Mouse (Mus musculus) thymus, adult 2 months (tissue): ENCODE results near the gene Nxph1. TPM values are rescaled to one million over a fixed set of nuclear protein-coding genes. Genes with fewer than 3 reads are reported as not detected.

ENCODE experiments used
- DNase-seq: peaks from one replicate; pipeline ENCODE4 v3.0.0; 2021
- H3K27ac ChIP-seq: fragments of 200-500 bp; 2 replicates; pipeline ENCODE4 v1.5.1; 2012; ENCODE audit warnings: low read length, control low read depth; ENCODE audit not compliant: control insufficient read depth, insufficient read depth
- H3K27me3 ChIP-seq: fragments of 200-500 bp; 2 replicates; pipeline ENCODE4 v1.6.1; 2012; ENCODE audit warnings: mild to moderate bottlenecking, low read length, moderate library complexity, mixed read lengths; ENCODE audit not compliant: control insufficient read depth, insufficient read depth
- H3K36me3 ChIP-seq: fragments of 200-500 bp; 2 replicates; pipeline ENCODE4 v1.6.1; 2012; ENCODE audit warnings: mild to moderate bottlenecking, low read length, moderate library complexity; ENCODE audit not compliant: control insufficient read depth, insufficient read depth
- H3K4me1 ChIP-seq: fragments of 200-500 bp; replicated peaks from 2 replicates; pipeline ENCODE4 v1.6.1; 2012; ENCODE audit warnings: low read length; ENCODE audit not compliant: control insufficient read depth, insufficient read depth
- H3K4me3 ChIP-seq: fragments of 200-500 bp; 2 replicates; pipeline ENCODE4 v1.5.1; 2012; ENCODE audit warnings: mild to moderate bottlenecking, low read length, control low read depth, moderate library complexity; ENCODE audit not compliant: control insufficient read depth, insufficient read depth
- CTCF ChIP-seq: fragments of 200-500 bp; IDR thresholded peaks from 2 replicates; pipeline ENCODE4 v1.5.1; 2012; ENCODE audit warnings: mild to moderate bottlenecking, control low read depth, low read length, moderate library complexity, borderline replicate concordance; ENCODE audit not compliant: control insufficient read depth, poor library complexity, insufficient read depth; ENCODE audit errors: extremely low read depth
- POLR2A ChIP-seq: fragments of 200-500 bp; IDR thresholded peaks from 2 replicates; pipeline ENCODE4 v1.6.1; 2012; ENCODE audit warnings: mild to moderate bottlenecking, low read length, control low read depth, moderate library complexity; ENCODE audit not compliant: control insufficient read depth, poor library complexity, insufficient read depth; ENCODE audit errors: extremely low read depth
- WGBS: fragments of 180-500 bp; shearing (Covaris S2); methylation state at CpG from one replicate; pipeline ENCODE4 v1.1.7; 2018; 5-methylcytosine and 5-hydroxymethylcytosine counted together
- polyA plus RNA-seq: library from polyadenylated mRNA; depleted of rRNA; stranded (reverse); fragments of >200 nt; gene quantifications from 2 replicates; pipeline ENCODE4 v1.2.3, GENCODE M21; 2012

Gene Nxph1
- polyA plus RNA-seq, 1 experiment: 0.11 TPM

DNA sequence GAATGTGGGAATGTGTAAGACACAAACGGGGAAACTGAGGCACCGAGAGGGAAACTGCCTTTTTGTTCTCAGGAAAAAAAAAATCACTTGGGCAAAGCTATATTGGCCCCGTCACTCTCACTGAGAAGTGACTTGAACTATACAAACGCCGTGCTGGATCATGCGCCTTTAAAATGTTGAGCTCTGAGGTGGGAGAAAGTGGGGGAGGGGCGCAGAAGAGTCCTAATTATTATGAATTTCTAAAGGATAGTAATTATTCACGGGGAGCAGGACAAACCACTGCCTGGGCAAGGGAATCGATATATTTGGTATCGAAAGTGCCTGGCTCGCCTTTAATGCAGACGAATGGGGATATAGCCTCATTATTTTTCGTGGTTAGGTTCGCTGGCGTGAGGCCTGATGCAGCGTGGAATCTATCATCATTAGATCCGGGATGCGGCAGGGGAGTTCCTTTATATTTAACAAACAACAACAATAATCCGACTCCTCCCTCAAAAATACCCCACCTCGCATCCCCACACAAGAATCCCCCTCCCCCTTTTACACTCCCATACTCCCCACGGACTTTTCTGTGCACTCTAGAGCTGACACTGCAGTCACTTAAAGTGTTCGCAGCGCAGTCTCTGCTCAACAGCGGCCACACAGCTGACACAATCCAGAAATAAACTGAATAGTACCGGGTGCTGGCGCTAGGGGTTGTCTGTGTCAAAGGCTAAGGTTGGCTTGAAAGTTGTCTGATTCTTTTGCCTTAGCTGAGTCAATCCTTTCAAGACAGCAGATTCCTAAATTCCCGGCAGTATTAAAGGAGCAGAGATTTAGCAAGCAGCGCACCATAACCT, 10.1 kb downstream of the Nxph1 start:
- no peaks in the 10 kb centered on the region for H3K36me3 ChIP-seq
- DNase-seq: no peak
- no peak overlapping the region for H3K4me3 ChIP-seq
- H3K27ac ChIP-seq: no peak overlapping the region
- no peaks in the 10 kb centered on the region for H3K4me1 ChIP-seq
- TF ChIP-seq POLR2A (no peak), CTCF (no peak)
- no peaks in the 10 kb centered on the region; the same call in 1 of the 2 replicates for H3K27me3 ChIP-seq
- 11% methylated on average over 28 of the region's 28 CpGs for WGBS

DNA sequence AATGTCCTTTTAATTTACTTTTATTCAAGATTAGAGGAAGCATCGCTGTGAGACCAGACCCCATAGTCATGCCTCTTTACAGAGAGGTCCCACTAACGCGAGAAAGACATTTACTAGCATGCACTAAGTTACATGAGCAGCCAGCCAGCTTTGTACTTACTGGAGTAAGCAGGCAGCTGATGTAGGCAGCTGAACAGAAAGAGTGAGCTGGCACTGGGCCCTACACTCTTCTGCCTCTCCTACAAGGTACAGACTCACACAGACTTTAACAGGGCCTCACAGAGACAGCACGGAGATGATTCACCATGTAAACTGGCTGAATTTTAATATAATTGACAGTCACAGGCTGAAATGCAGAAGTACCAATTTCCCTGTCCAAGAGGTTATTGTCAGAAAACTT, 11.6 kb downstream of the Nxph1 start:
- WGBS: 81% methylated on average over 4 of the region's 4 CpGs
- Histone ChIP-seq H3K4me1 (no peaks in the 10 kb centered on the region), H3K4me3 (no peak overlapping the region), H3K27ac (no peak overlapping the region), H3K27me3 (no peaks in the 10 kb centered on the region; the same call in 1 of the 2 replicates), H3K36me3 (no peaks in the 10 kb centered on the region)
- DNase-seq: no peak
- TF ChIP-seq POLR2A: no peak
- TF ChIP-seq CTCF: no peak

DNA sequence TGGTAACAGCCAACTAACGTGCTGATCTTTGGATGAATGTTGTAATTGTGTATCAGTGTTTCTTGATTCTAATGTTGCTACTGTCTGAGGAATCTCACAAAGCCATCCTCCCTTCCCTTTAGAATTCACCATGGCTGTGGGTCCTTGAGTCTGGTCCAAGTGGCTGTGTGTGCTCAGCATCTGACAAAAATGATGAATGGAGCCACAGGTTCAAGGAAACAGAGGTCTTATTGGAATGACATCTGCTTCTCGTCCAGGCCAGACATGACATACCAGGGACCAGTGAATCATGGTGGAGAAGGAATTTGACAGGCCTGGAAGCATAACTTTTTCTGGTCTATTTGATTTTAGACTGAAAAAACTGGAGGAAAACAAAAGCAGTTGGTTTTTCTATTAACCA, 22.3 kb downstream of the Nxph1 start:
- H3K4me3 ChIP-seq: no peak overlapping the region
- H3K36me3 ChIP-seq: no peaks in the 10 kb centered on the region
- H3K4me1 ChIP-seq: no peaks in the 10 kb centered on the region
- 79% methylated on average over 2 of the region's 2 CpGs for WGBS
- no peak for DNase-seq
- H3K27ac ChIP-seq: no peak overlapping the region
- no peak for TF ChIP-seq POLR2A
- TF ChIP-seq CTCF: no peak
- no peaks in the 10 kb centered on the region for H3K27me3 ChIP-seq

DNA sequence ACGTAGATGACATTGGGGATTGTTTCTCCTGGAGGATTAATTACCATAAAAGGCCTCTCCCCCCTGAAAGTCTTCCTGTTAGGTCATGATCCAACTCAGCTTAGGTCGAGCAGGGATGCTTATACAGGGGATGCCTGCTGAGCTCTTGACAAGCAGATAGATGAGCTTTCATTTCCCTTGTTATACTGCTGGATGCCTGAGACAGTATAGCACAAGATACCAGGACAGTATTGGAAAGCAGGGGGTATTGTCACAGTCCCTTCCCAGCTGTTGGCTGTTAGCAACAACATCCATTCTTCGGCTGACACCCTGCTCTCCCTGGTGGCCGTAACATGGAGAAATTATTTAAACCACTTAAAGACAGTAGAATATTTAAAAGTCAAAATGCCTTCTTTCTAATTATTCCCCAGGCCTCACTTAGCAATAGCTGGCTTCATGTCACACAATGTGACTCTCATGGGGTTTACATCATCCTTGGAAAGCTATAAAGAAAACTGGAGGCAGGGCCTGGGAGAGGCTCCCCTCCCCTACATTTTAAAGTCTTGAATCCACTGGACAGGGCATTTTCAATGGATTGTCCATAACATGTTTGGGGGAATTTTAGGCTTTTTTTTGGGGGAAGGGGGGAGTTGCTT, 31.1 kb downstream of the Nxph1 start:
- Histone ChIP-seq H3K4me3 (no peak overlapping the region), H3K27me3 (no peaks in the 10 kb centered on the region), H3K36me3 (no peaks in the 10 kb centered on the region), H3K27ac (no peak overlapping the region), H3K4me1 (no peaks in the 10 kb centered on the region)
- 76% methylated on average over 4 of the region's 4 CpGs for WGBS
- no peak for DNase-seq
- TF ChIP-seq POLR2A (no peak), CTCF (no peak)

DNA sequence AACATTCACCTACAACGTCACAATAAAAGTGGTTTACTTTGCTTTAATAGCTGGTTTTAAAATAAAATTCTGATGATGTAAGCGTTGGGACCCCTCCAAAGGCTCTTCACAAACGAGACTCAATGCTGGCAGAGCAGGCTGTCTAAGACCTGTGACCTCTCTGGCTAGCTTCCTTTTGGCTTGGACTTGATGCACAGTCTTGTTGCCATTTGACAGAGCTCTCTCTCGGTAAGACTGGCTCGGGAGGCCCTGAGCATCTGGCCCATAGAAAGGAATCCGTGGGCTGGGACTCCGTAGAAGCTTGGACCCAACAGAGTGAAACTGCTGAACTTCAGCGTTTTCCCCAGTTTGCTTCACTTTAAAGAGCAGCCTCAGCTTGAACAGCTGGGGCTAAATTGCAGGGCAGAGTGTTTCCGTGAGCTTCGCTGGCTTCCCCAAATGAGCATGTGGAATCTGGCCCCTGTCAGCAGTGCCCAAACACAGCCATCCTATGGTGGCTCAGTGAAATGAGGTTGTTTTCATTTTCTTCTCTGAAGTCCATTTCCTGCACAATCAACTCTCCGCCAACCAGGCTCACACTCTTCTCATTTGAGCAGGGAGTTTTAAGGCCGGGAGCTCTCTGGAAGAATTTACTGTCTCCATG, 48.2 kb downstream of the Nxph1 start:
- Histone ChIP-seq H3K4me3 (no peak overlapping the region), H3K27ac (no peak overlapping the region), H3K4me1 (no peaks in the 10 kb centered on the region), H3K36me3 (no peaks in the 10 kb centered on the region), H3K27me3 (no peaks in the 10 kb centered on the region)
- TF ChIP-seq POLR2A (no peak), CTCF (no peak)
- 65% methylated on average over 12 of the region's 12 CpGs for WGBS
- DNase-seq: no peak

DNA sequence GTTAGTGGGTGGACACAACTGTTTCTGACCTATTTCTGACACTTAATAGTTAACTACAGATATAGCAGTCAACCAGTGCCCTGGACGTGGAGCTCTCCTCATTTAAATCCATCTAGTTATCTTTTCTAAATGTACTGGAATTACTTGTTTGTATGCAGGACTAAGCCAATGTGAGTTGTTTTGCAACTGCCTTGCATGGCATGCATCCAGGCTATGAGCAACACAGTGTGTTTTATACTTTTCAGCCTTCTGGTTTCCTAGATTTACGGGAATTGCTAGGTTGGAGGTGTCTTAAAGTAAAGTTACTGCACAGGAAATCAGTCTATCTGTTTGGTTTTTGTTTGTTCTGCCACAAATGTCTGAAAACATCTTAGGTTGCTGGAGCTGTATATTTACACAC, 49.1 kb downstream of the Nxph1 start:
- DNase-seq: no peak
- 80% methylated on average over 2 of the region's 2 CpGs for WGBS

More for the DNA sequence above, 49.1 kb downstream of the Nxph1 start:
- no peak overlapping the region for H3K27ac ChIP-seq
- H3K4me1 ChIP-seq: no peaks in the 10 kb centered on the region
- H3K36me3 ChIP-seq: no peaks in the 10 kb centered on the region
- no peaks in the 10 kb centered on the region for H3K27me3 ChIP-seq
- TF ChIP-seq CTCF (no peak), POLR2A (no peak)
- H3K4me3 ChIP-seq: no peak overlapping the region
